ENCODE assay signal across 27 mouse cellular contexts in the genomic region with DNA sequence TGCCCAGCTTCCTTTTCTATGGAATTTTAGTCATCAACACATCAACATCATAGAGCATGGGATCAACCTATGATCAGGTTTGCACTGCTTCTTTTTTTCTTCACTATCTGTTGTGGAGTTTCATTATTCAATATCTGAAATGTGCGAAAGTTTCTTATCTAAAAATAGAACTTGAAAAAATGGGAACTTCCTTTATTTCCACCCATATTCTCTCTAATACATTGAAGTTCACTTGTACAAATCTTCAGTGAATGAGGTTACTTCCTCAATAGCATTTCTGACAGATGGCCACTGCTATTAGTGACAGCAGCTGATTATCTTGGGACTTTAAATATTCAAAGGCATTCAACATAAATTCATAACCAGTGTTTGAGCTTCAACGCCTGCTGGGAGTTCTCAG. TPM values are rescaled to one million over a fixed set of nuclear protein-coding genes. Genes with fewer than 3 reads are reported as not detected.
A peak's percentile ranks its signal among the peaks of the same experiment; 100 is the strongest.
DNase-seq lines count a peak whose midpoint lies in the region; ATAC-seq and TF ChIP-seq lines count a peak whose summit lies in the region.
"Had no signal": no experiment of that assay in that cellular context is flagged by ENCODE, and none has a peak within 500 bp of the region (broad histone marks: within the 10 kb centered on the region; RNA-seq: fewer than 3 reads in every experiment).

No protein-coding gene starts in this region.

- no peak overlapping the region for H3K27ac ChIP-seq in midbrain, postnatal 0 days (ENCODE audit: low read depth, low read length)
- H3K27ac ChIP-seq in midbrain, embryonic 13.5 days, result no peak overlapping the region
- H3K27ac ChIP-seq in hindbrain, embryonic 12.5 days, result no peak overlapping the region
- H3K27ac ChIP-seq: forebrain, embryonic 10.5 days; forebrain, embryonic 13.5 days; gastrocnemius, adult 2 months; heart, embryonic 15.5 days had no signal

- peak; percentile 32 for DNase-seq in midbrain, postnatal 0 days (ENCODE audit: low spot score)
- peak; percentile 59 for DNase-seq in MEL-GATA-1-ER (ENCODE audit: extremely low read depth, low read depth)
- DNase-seq in frontal cortex, postnatal 25 days (ENCODE audit: low spot score in 2 of 2), result no peak
- DNase-seq in B cell, adult 2 months, result no peak
- DNase-seq: adrenal gland, postnatal 14 days; cerebellum, adult 11-12 months; cerebellum, adult 8-10 months; cerebellum, postnatal 10 days; cerebellum, postnatal 36 days; gastrocnemius, adult 2 months; gastrocnemius, postnatal 14 days; heart, adult 18-20 months; heart, postnatal 36 days had no signal

- H3K9ac ChIP-seq in midbrain, postnatal 0 days (replicated peaks; ENCODE audit: low read length, poor library complexity, severe bottlenecking), result no peak overlapping the region
- H3K9ac ChIP-seq in midbrain, embryonic 13.5 days (replicated peaks), result no peak overlapping the region
- no peak overlapping the region for H3K9ac ChIP-seq in hindbrain, embryonic 12.5 days
- H3K9ac ChIP-seq: forebrain, embryonic 13.5 days; heart, embryonic 12.5 days; heart, embryonic 15.5 days had no signal

- H3K4me2 ChIP-seq in midbrain, postnatal 0 days (ENCODE audit: low read depth, low read length, poor library complexity, severe bottlenecking), result no peak overlapping the region
- H3K4me2 ChIP-seq in midbrain, embryonic 13.5 days (replicated peaks), result no peak overlapping the region
- no peak overlapping the region for H3K4me2 ChIP-seq in hindbrain, embryonic 12.5 days (replicated peaks)
- H3K4me2 ChIP-seq: forebrain, embryonic 13.5 days; heart, embryonic 12.5 days; heart, embryonic 15.5 days had no signal

- H3K9me3 ChIP-seq in midbrain, postnatal 0 days (ENCODE audit: low read length), result no peaks in the 10 kb centered on the region
- no peaks in the 10 kb centered on the region for H3K9me3 ChIP-seq in midbrain, embryonic 13.5 days
- no peaks in the 10 kb centered on the region for H3K9me3 ChIP-seq in hindbrain, embryonic 12.5 days (replicated peaks)
- H3K9me3 ChIP-seq: forebrain, embryonic 10.5 days; forebrain, embryonic 13.5 days; heart, embryonic 12.5 days; heart, embryonic 15.5 days had no signal

- no peaks in the 10 kb centered on the region for H3K4me1 ChIP-seq in midbrain, postnatal 0 days (ENCODE audit: insufficient read depth, low read length)
- peaks cover 21% of the 10 kb centered on the region for H3K4me1 ChIP-seq in midbrain, embryonic 13.5 days (replicated peaks)
- H3K4me1 ChIP-seq in hindbrain, embryonic 12.5 days, result peaks cover 16% of the 10 kb centered on the region; the same call in 1 of the 2 replicates
- H3K4me1 ChIP-seq: heart, embryonic 15.5 days had no signal

- no peaks in the 10 kb centered on the region for H3K27me3 ChIP-seq in midbrain, postnatal 0 days (ENCODE audit: insufficient read depth, low read length)
- H3K27me3 ChIP-seq in midbrain, embryonic 13.5 days, result no peaks in the 10 kb centered on the region
- H3K27me3 ChIP-seq in hindbrain, embryonic 12.5 days, result no peaks in the 10 kb centered on the region
- H3K27me3 ChIP-seq: forebrain, embryonic 13.5 days; heart, embryonic 12.5 days; heart, embryonic 15.5 days; Patski had no signal

- WGBS in midbrain, postnatal 0 days, result 64% methylated on average over 2 of the region's 2 CpGs
- WGBS in midbrain, embryonic 13.5 days, result 73% methylated on average over 2 of the region's 2 CpGs
- whole genome bisulfite sequencing in hindbrain, embryonic 12.5 days, result 83% methylated on average over 2 of the region's 2 CpGs

- ATAC-seq in midbrain, postnatal 0 days (ENCODE audit: low FRiP score), result no peak
- ATAC-seq in midbrain, embryonic 13.5 days, result no peak
- peak; percentile 85 for ATAC-seq in granulocyte monocyte progenitor cell, adult 5-6 weeks (replicated peaks; ENCODE audit: poor library complexity, severe bottlenecking)
- ATAC-seq in megakaryocyte, adult 5-6 weeks (ENCODE audit: poor library complexity, severe bottlenecking), result peak; percentile 88
- ATAC-seq in hindbrain, embryonic 12.5 days (ENCODE audit: low FRiP score), result no peak
- ATAC-seq: CD4-positive, CD25-positive, alpha-beta regulatory T cell, adult 4 months; forebrain, embryonic 13.5 days; forebrain, embryonic 16.5 days; hindbrain, embryonic 16.5 days; inflammation-experienced regulatory T-cells, adult 6 months; intestine, embryonic 16.5 days; Patski had no signal

- TF ChIP-seq CTCF in midbrain, postnatal 0 days (IDR thresholded peaks at IDR 0.05), result no peak

- no peaks in the 10 kb centered on the region for H3K36me3 ChIP-seq in midbrain, postnatal 0 days (ENCODE audit: insufficient read depth, low read length)
- no peaks in the 10 kb centered on the region for H3K36me3 ChIP-seq in midbrain, embryonic 13.5 days
- H3K36me3 ChIP-seq in hindbrain, embryonic 12.5 days, result no peaks in the 10 kb centered on the region
- H3K36me3 ChIP-seq: forebrain, embryonic 10.5 days; heart, embryonic 12.5 days; heart, embryonic 15.5 days had no signal

- no peak overlapping the region for H3K4me3 ChIP-seq in midbrain, postnatal 0 days (ENCODE audit: low read depth, low read length)
- no peak overlapping the region for H3K4me3 ChIP-seq in midbrain, embryonic 13.5 days (replicated peaks)
- no peak overlapping the region for H3K4me3 ChIP-seq in hindbrain, embryonic 12.5 days
- H3K4me3 ChIP-seq: forebrain, embryonic 10.5 days; forebrain, embryonic 13.5 days; gastrocnemius, adult 2 months; heart, embryonic 12.5 days; heart, embryonic 15.5 days had no signal

RNA-seq across cellular contexts. Expression of a gene that starts 18.1 kb away (rescaled TPM):
- total RNA-seq in midbrain, postnatal 0 days (2014; rRNA removed), result 22.2 and 25.6 TPM in 2 replicates
- polyA plus RNA-seq in midbrain, postnatal 0 days (2015; fragmentation: Nextera tagmentation; extraction: Ambion mirVana), result 6.2 and 7.1 TPM in 2 replicates
- 14.3 and 15.7 TPM in 2 replicates for polyA plus RNA-seq in midbrain, embryonic 13.5 days (2015; fragmentation: Nextera tagmentation; extraction: Ambion mirVana)
- total RNA-seq in granulocyte monocyte progenitor cell, adult 5-6 weeks (2014; fragmentation: Nextera tagmentation), result 37.1 and 43.1 TPM in 2 replicates
- 26.6 and 30.9 TPM in 2 replicates for total RNA-seq in granulocyte monocyte progenitor cell, adult 5-6 weeks (2017)
- total RNA-seq in megakaryocyte, adult 5-6 weeks (2015), result 7.0 and 7.8 TPM in 2 replicates
- 8.1 and 8.9 TPM in 2 replicates for total RNA-seq in megakaryocyte, adult 5-6 weeks (2017)
- polyA plus RNA-seq in hindbrain, embryonic 12.5 days (2016; fragmentation: Nextera tagmentation; extraction: Ambion mirVana), result 26.0 and 33.3 TPM in 2 replicates

Comparison
In these comparisons a context has a peak if more than half of its experiments do, and no peak if none do; other contexts are left out.
1. ATAC-seq: peak in granulocyte monocyte progenitor cell, adult 5-6 weeks (single experiment) and megakaryocyte, adult 5-6 weeks (single experiment); none in midbrain, postnatal 0 days (single experiment), midbrain, embryonic 13.5 days (single experiment) and hindbrain, embryonic 12.5 days (single experiment).
2. DNase-seq: peak in midbrain, postnatal 0 days (single experiment) and MEL-GATA-1-ER (single experiment); none in frontal cortex, postnatal 25 days (0 of 2) and B cell, adult 2 months (0 of 2).